Mouse (Mus musculus) stomach, postnatal 0 days (tissue): ENCODE results near the gene Olfr1180. TPM values are rescaled to one million over a fixed set of nuclear protein-coding genes. Genes with fewer than 3 reads are reported as not detected.
"Not testable (repeated sequence)": the region's sequence is repeated elsewhere in the genome, so short reads cannot be mapped to it uniquely, and the experiment has no call there.

ENCODE experiments used
- ATAC-seq: fragments of 200-750 bp; cut with Nextera tagmentation; 2 replicates; pipeline ENCODE4 v1.8.0; 2017; ENCODE audit not compliant: low FRiP score, low TSS enrichment
- DNase-seq: peaks from one replicate; pipeline ENCODE4 v3.0.0-alpha.2; 2016; ENCODE audit warnings: low spot score
- H3K27ac ChIP-seq: fragments of 300-500 bp; sonication (generic); replicated peaks from 2 replicates; pipeline ENCODE4 v1.5.1; 2014; ENCODE audit warnings: mild to moderate bottlenecking, control low read depth
- H3K27me3 ChIP-seq: fragments of 300-500 bp; sonication (generic); 2 replicates; pipeline ENCODE4 v1.6.1; 2014; ENCODE audit warnings: low read length; ENCODE audit not compliant: control insufficient read depth, insufficient read depth
- H3K36me3 ChIP-seq: fragments of 300-500 bp; sonication (generic); 2 replicates; pipeline ENCODE4 v1.6.1; 2014; ENCODE audit warnings: low read length, mixed read lengths; ENCODE audit not compliant: control insufficient read depth, insufficient read depth
- H3K4me1 ChIP-seq: fragments of 300-500 bp; sonication (generic); replicated peaks from 2 replicates; pipeline ENCODE4 v1.6.1; 2014; ENCODE audit warnings: antibody characterized with exemption; ENCODE audit not compliant: control insufficient read depth, insufficient read depth
- H3K4me2 ChIP-seq: fragments of 300-500 bp; sonication (generic); replicated peaks from 2 replicates; pipeline ENCODE4 v1.6.1; 2014; ENCODE audit warnings: low read depth, mild to moderate bottlenecking, control low read depth, moderate library complexity
- H3K4me3 ChIP-seq: fragments of 300-500 bp; sonication (generic); 2 replicates; pipeline ENCODE4 v1.5.1; 2014; ENCODE audit warnings: low read depth, low read length, control low read depth
- H3K9ac ChIP-seq: fragments of 300-500 bp; sonication (generic); 2 replicates; pipeline ENCODE4 v1.6.1; 2014; ENCODE audit warnings: mild to moderate bottlenecking, low read length, control low read depth, mixed read lengths
- H3K9me3 ChIP-seq: fragments of 300-500 bp; sonication (generic); 2 replicates; pipeline ENCODE4 v1.6.1; 2016; ENCODE audit warnings: low read length; ENCODE audit not compliant: control insufficient read depth
- CTCF ChIP-seq: IDR thresholded peaks from 2 replicates; pipeline ENCODE4 v1.5.1; 2016; ENCODE audit warnings: antibody characterized with exemption, low read depth, mild to moderate bottlenecking, moderate library complexity
- EP300 ChIP-seq: optimal IDR thresholded peaks from 2 replicates; pipeline ENCODE3; 2016; ENCODE audit warnings: antibody characterized with exemption
- WGBS: fragments of 180-500 bp; shearing (Covaris S2); extraction: QIAGEN DNeasy Blood & Tissue Kit; methylation state at CpG from one replicate; pipeline ENCODE4 v1.1.7; 2014; 5-methylcytosine and 5-hydroxymethylcytosine counted together
- polyA plus RNA-seq: library from polyadenylated mRNA; unstranded; fragments of >200 nt; fragmentation: Nextera tagmentation; extraction: Ambion mirVana; gene quantifications from 2 replicates; pipeline ENCODE4 v1.2.1, GENCODE M21; 2015

The Olfr1180 gene
- polyA plus RNA-seq: not detected in 2 replicates

- no peak within 1 kb of the TSS for H3K27ac ChIP-seq
- no peak within 1 kb of the TSS for H3K9ac ChIP-seq
- no peaks in the 10 kb centered on the region for H3K36me3 ChIP-seq
- no peaks in the 10 kb centered on the region for H3K27me3 ChIP-seq
- ATAC-seq: no peak
- WGBS: 55% methylated on average over 2 of the region's 2 CpGs
- H3K4me3 ChIP-seq: no peak within 1 kb of the TSS
- H3K9me3 ChIP-seq: no peaks in the 10 kb centered on the region
- TF ChIP-seq CTCF (no peak), EP300 (no peak)
- DNase-seq: no peak
- no peak within 1 kb of the TSS for H3K4me2 ChIP-seq
- H3K4me1 ChIP-seq: no peaks in the 10 kb centered on the region
Measured at GRCm38 (mm10) chr2:88419051-88419450, at the start of gene Olfr1180. TSS of gene Olfr1180 (minus strand) at chr2:88419151.

GRCm38 (mm10) chr2:88454567-88454966 is 35.6 kb upstream of the Olfr1180 start, which contains the start of gene Olfr1183:
TSS of gene Olfr1183 (plus strand) at chr2:88454867.
- not testable (repeated sequence) for H3K9ac ChIP-seq, H3K9me3 ChIP-seq, H3K4me2 ChIP-seq, H3K4me3 ChIP-seq, ATAC-seq, H3K27me3 ChIP-seq, DNase-seq, H3K4me1 ChIP-seq, H3K36me3 ChIP-seq, H3K27ac ChIP-seq
- 88% methylated on average over 1 of the region's 1 CpGs for WGBS

GRCm38 (mm10) chr2:88449031-88449430 is 30.1 kb upstream of the Olfr1180 start, which contains the start of gene Gm13757:
TSS of gene Gm13757 (minus strand) at chr2:88449131.
- ATAC-seq (no peak), DNase-seq (no peak)
- H3K4me1 ChIP-seq: no peaks in the 10 kb centered on the region
- 95% methylated on average over 1 of the region's 1 CpGs for WGBS
- TF ChIP-seq CTCF (no peak), EP300 (no peak)
- no peak within 1 kb of the TSS for H3K27ac ChIP-seq
- H3K9ac ChIP-seq: no peak within 1 kb of the TSS
- no peak within 1 kb of the TSS for H3K4me2 ChIP-seq
- H3K9me3 ChIP-seq: no peaks in the 10 kb centered on the region
- H3K4me3 ChIP-seq: no peak within 1 kb of the TSS
- H3K36me3 ChIP-seq: no peaks in the 10 kb centered on the region
- H3K27me3 ChIP-seq: no peaks in the 10 kb centered on the region

- ATAC-seq (no peak), DNase-seq (no peak)
- Histone ChIP-seq H3K9me3 (no peaks in the 10 kb centered on the region), H3K27ac (no peak within 1 kb of the TSS), H3K4me3 (no peak within 1 kb of the TSS), H3K9ac (no peak within 1 kb of the TSS), H3K4me1 (no peaks in the 10 kb centered on the region), H3K4me2 (no peak within 1 kb of the TSS), H3K27me3 (no peaks in the 10 kb centered on the region), H3K36me3 (no peaks in the 10 kb centered on the region)
- TF ChIP-seq CTCF (no peak), EP300 (no peak)
- 81% methylated on average over 1 of the region's 1 CpGs for WGBS
Measured at GRCm38 (mm10) chr2:88426071-88426470, 7.1 kb upstream of the Olfr1180 start, which contains the start of gene Olfr1181. TSS of gene Olfr1181 (minus strand) at chr2:88426171.

- Histone ChIP-seq H3K4me3 (no peak within 1 kb of the TSS), H3K27ac (no peak within 1 kb of the TSS), H3K36me3 (no peaks in the 10 kb centered on the region), H3K9me3 (no peaks in the 10 kb centered on the region), H3K27me3 (no peaks in the 10 kb centered on the region), H3K4me2 (no peak within 1 kb of the TSS), H3K9ac (no peak within 1 kb of the TSS), H3K4me1 (no peaks in the 10 kb centered on the region)
- WGBS: 67% methylated on average over 3 of the region's 3 CpGs
- no peak for TF ChIP-seq EP300
- TF ChIP-seq CTCF: no peak
- ATAC-seq (no peak), DNase-seq (no peak)
Measured at GRCm38 (mm10) chr2:88406353-88406752, 12.6 kb downstream of the Olfr1180 start, which contains the start of gene Olfr1179. TSS of gene Olfr1179 (minus strand) at chr2:88406453.

GRCm38 (mm10) chr2:88386762-88387161 is 32.2 kb downstream of the Olfr1180 start, which contains the start of gene Olfr1178:
TSS of gene Olfr1178 (plus strand) at chr2:88387062.
- H3K4me1 ChIP-seq: no peaks in the 10 kb centered on the region
- no peaks in the 10 kb centered on the region for H3K9me3 ChIP-seq
- ATAC-seq (no peak), DNase-seq (no peak)
- H3K4me2 ChIP-seq: no peak within 1 kb of the TSS
- no peak within 1 kb of the TSS for H3K4me3 ChIP-seq
- no peaks in the 10 kb centered on the region for H3K27me3 ChIP-seq
- no peaks in the 10 kb centered on the region for H3K36me3 ChIP-seq
- 95% methylated on average over 1 of the region's 1 CpGs for WGBS
- TF ChIP-seq CTCF (no peak), EP300 (no peak)
- H3K27ac ChIP-seq: no peak within 1 kb of the TSS
- no peak within 1 kb of the TSS for H3K9ac ChIP-seq

Other genes with a start within 250 kb of the Olfr1180 start
- gene Olfr1168, start 237.3 kb downstream of the Olfr1180 start, polyA plus RNA-seq: not detected in 2 replicates
- gene Olfr1170, start 190.8 kb downstream of the Olfr1180 start, polyA plus RNA-seq: 0.04 TPM in 1 of 2 replicates, not detected in the other
- gene Olfr1173, start 139.3 kb downstream of the Olfr1180 start, polyA plus RNA-seq: 0.01 TPM in 1 of 2 replicates, not detected in the other
- not detected in 2 replicates for gene Olfr1174-ps, start 104.0 kb downstream of the Olfr1180 start, polyA plus RNA-seq
- gene Olfr1175-ps, start 91.9 kb downstream of the Olfr1180 start, polyA plus RNA-seq: not detected in 2 replicates
- gene Olfr1176, start 82.4 kb downstream of the Olfr1180 start, polyA plus RNA-seq: not detected in 2 replicates
- gene Olfr1177-ps, start 72.7 kb downstream of the Olfr1180 start, polyA plus RNA-seq: not detected in 2 replicates
- gene Olfr1178, start 32.1 kb downstream of the Olfr1180 start, polyA plus RNA-seq: 0.04 TPM in 1 of 2 replicates, not detected in the other
- not detected in 2 replicates for gene Olfr1179, start 12.7 kb downstream of the Olfr1180 start, polyA plus RNA-seq
- gene Olfr1181, start 7.0 kb upstream of the Olfr1180 start, polyA plus RNA-seq: not detected in 2 replicates
- gene Gm13757, start 30.0 kb upstream of the Olfr1180 start, polyA plus RNA-seq: not detected in 2 replicates
- gene Olfr1183, start 35.7 kb upstream of the Olfr1180 start, polyA plus RNA-seq: not detected in 2 replicates
- gene Olfr1184, start 64.4 kb upstream of the Olfr1180 start, polyA plus RNA-seq: not detected in 2 replicates
- gene Olfr1185-ps1, start 74.2 kb upstream of the Olfr1180 start, polyA plus RNA-seq: 0.02 TPM in 1 of 2 replicates, not detected in the other
- not detected in 2 replicates for gene Olfr1186, start 99.4 kb upstream of the Olfr1180 start, polyA plus RNA-seq
- not detected in 2 replicates for gene Olfr1188, start 137.8 kb upstream of the Olfr1180 start, polyA plus RNA-seq
- not detected in 2 replicates for gene Olfr1189, start 167.3 kb upstream of the Olfr1180 start, polyA plus RNA-seq
- not detected in 2 replicates for gene Olfr1191-ps1, start 221.4 kb upstream of the Olfr1180 start, polyA plus RNA-seq
- gene Olfr1192-ps1, start 229.4 kb upstream of the Olfr1180 start, polyA plus RNA-seq: 0.02 TPM in 1 of 2 replicates, not detected in the other